Mouse (Mus musculus): ENCODE results near the gene Gm27027.

DNA sequence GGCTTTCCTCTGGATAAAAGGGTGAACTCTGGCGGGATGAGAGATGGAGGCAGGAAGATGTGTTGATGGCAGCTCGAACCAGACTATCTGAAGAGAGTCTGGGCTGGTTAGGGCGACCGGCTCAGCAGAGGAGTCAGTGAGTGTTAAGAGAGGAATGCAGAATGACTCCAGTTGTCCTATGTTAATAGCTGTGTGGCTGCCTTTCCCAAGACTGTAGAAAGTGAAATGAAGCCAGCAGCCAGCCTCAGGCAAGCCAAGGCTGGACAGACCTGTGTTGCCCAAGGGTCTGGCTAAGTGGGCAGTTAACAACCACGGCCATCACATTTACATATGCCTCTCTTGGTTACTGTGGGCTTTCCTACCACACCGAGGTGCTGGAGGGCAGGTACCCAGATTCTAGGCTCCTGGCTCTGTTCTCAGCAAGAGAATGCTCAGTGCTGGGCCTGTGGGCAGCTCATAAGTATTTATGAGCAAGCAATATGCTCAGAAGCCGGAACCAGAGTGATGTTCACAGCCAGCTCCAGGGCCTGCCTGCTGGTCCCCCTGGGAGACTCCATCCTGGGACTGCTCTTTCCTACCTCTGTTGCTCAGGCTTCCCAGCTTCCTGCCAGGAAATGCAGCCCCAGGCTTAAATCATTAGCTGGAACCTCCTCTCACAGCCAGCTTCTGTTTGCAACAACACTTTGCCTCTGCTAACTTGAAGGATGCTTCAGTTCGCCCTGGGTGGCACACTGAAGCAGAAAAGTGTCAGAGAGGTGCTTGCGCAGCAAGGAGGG is 88.4 kb downstream of the Gm27027 start:
- TF ChIP-seq CTCF (conservative IDR thresholded peaks at IDR 0.05; ENCODE audit: insufficient read depth, insufficient read length, low read depth, low read length) (no peak), POLR2A (IDR thresholded peaks at IDR 0.05; ENCODE audit: low read depth, low read length) (no peak)
